Mouse (Mus musculus) spleen, postnatal 4 days (tissue): ENCODE measurements around the gene Fpr2.
"Not testable (repeated sequence)": the region's sequence is repeated elsewhere in the genome, so short reads cannot be mapped to it uniquely, and the experiment has no call there.

Source experiments
- DNase-seq, 2 experiments: peaks; one replicate each; pipeline ENCODE4 v3.0.0; 2022; ENCODE audit warnings: low spot score in 2 of 2

The Fpr2 gene

GRCm38 (mm10) chr17:17887774-17888248 lies at the start of gene Fpr2, which contains the start of gene Fpr3:
Gene Fpr2, plus strand, starts transcription at chr17:17887824.
Gene Fpr3, plus strand, starts transcription at chr17:17887852.
- DNase-seq, result no peak

- peak; percentile 86 to 91 for DNase-seq
These were observed 49.5 kb upstream of the Fpr2 start for GRCm38 (mm10) chr17:17837919-17838701.

- DNase-seq, result no peak
These were observed 48.3 kb upstream of the Fpr2 start for GRCm38 (mm10) chr17:17839276-17839675.

- DNase-seq, result no peak
These were observed 46.8 kb upstream of the Fpr2 start for GRCm38 (mm10) chr17:17840796-17841195.

GRCm38 (mm10) chr17:17843534-17844261 lies 43.9 kb upstream of the Fpr2 start:
- DNase-seq, result no peak

- DNase-seq, result not testable (repeated sequence)
These were observed 43.0 kb upstream of the Fpr2 start for GRCm38 (mm10) chr17:17844606-17845005.

GRCm38 (mm10) chr17:17845187-17846027 lies 42.2 kb upstream of the Fpr2 start:
- no peak for DNase-seq

GRCm38 (mm10) chr17:17848988-17849387 lies 38.6 kb upstream of the Fpr2 start:
- no peak for DNase-seq

GRCm38 (mm10) chr17:17849906-17850712 lies 37.5 kb upstream of the Fpr2 start:
- no peak for DNase-seq

GRCm38 (mm10) chr17:17855064-17855838 lies 32.4 kb upstream of the Fpr2 start, which contains the start of gene Has1:
Gene Has1, minus strand, starts transcription at chr17:17855205.
- DNase-seq, result no peak

- DNase-seq, result no peak
These were observed 31.0 kb upstream of the Fpr2 start for GRCm38 (mm10) chr17:17856612-17857011.

- no peak for DNase-seq
These were observed 30.2 kb upstream of the Fpr2 start for GRCm38 (mm10) chr17:17857446-17857845.

- DNase-seq, result no peak
These were observed 27.5 kb upstream of the Fpr2 start for GRCm38 (mm10) chr17:17860110-17860509.

GRCm38 (mm10) chr17:17862360-17862759 lies 25.3 kb upstream of the Fpr2 start:
- no peak for DNase-seq

- peak in 1 of 2 experiments; percentile 44 for DNase-seq
These were observed 22.5 kb upstream of the Fpr2 start for GRCm38 (mm10) chr17:17865168-17865567.

- peak in 1 of 2 experiments; percentile 47 for DNase-seq
These were observed 20.7 kb upstream of the Fpr2 start for GRCm38 (mm10) chr17:17866801-17867469.

- no peak for DNase-seq
These were observed 16.6 kb upstream of the Fpr2 start for GRCm38 (mm10) chr17:17870892-17871550.

- DNase-seq, result no peak
These were observed 15.9 kb upstream of the Fpr2 start for GRCm38 (mm10) chr17:17871697-17872096.

- no peak for DNase-seq
These were observed 8.3 kb upstream of the Fpr2 start for GRCm38 (mm10) chr17:17879347-17879746.
